Mouse (Mus musculus) neutrophil, adult 83 days (primary cell): Measurements from ENCODE around the gene Olfr743. TPM values are rescaled to one million over a fixed set of nuclear protein-coding genes. Genes with fewer than 3 reads are reported as not detected.

Experiments
- total RNA-seq, 2 experiments: library from RNA; stranded (reverse); gene quantifications; one replicate each; pipeline ENCODE4 v1.2.4; 2023

Gene Olfr743
- total RNA-seq: not detected

GRCm38 (mm10) chr14:50521539-50521938 lies at the start of gene Olfr743:
Gene Olfr743 (plus strand): TSS chr14:50521839.

DNA sequence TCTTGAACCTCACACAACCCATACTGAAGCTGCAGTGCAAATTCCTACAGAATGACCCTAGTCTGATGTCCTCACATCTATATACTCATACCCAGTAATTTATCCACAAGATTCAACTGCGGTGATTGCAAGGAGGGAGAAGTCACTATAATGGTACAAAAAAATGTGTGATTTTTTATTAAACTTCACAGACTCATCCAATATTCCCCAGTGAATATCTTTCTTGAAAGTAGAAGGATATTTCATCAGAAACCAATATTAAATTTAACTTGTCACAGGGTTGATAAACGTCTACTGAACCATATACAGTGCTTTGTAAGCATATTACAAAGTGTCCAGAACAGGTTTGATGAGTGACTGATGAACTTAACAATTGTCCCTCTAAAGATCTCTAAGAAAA lies 49.2 kb upstream of the Olfr743 start, which contains the start of gene Olfr741:
Gene Olfr741 (plus strand): TSS at position 301 of the 400 bp plus-strand sequence.

GRCm38 (mm10) chr14:50503300-50503699 lies 18.3 kb upstream of the Olfr743 start, which contains the start of gene Olfr742:
Gene Olfr742 (plus strand): TSS chr14:50503600.

Other genes starting within 250 kb of the Olfr743 start
- not detected for gene Olfr732, start 237.6 kb upstream of the Olfr743 start, total RNA-seq
- gene Olfr733, start 220.3 kb upstream of the Olfr743 start, total RNA-seq: not detected
- not detected for gene Olfr734, start 195.1 kb upstream of the Olfr743 start, total RNA-seq
- under 1 TPM in 1 of 2 experiments, not detected in 1; 0.09 TPM for gene Olfr735, start 173.0 kb upstream of the Olfr743 start, total RNA-seq
- under 1 TPM; 0.22 TPM for gene Tlr11, start 163.9 kb upstream of the Olfr743 start, total RNA-seq
- not detected for gene Olfr736, start 140.7 kb upstream of the Olfr743 start, total RNA-seq
- gene Olfr738, start 114.3 kb upstream of the Olfr743 start, total RNA-seq: not detected
- not detected for gene Olfr739, start 103.2 kb upstream of the Olfr743 start, total RNA-seq
- not detected for gene Olfr740, start 76.3 kb upstream of the Olfr743 start, total RNA-seq
- gene Olfr741, start 49.1 kb upstream of the Olfr743 start, total RNA-seq: not detected
- not detected for gene Olfr742, start 18.2 kb upstream of the Olfr743 start, total RNA-seq
- gene Olfr744, start 93.0 kb downstream of the Olfr743 start, total RNA-seq: not detected
- gene Olfr745, start 117.5 kb downstream of the Olfr743 start, total RNA-seq: not detected
- gene Olfr746, start 125.2 kb downstream of the Olfr743 start, total RNA-seq: not detected
- gene Olfr747, start 171.4 kb downstream of the Olfr743 start, total RNA-seq: not detected
- not detected for gene Olfr748, start 185.5 kb downstream of the Olfr743 start, total RNA-seq
- gene Olfr749, start 223.3 kb downstream of the Olfr743 start, total RNA-seq: not detected